Mouse (Mus musculus): ENCODE data around the gene Ccl21a. TPM values are rescaled to one million over a fixed set of nuclear protein-coding genes. Genes with fewer than 3 reads are reported as not detected.
"Not testable (repeated sequence)": the region's sequence is repeated elsewhere in the genome, so short reads cannot be mapped to it uniquely, and the experiment has no call there.

Gene Ccl21a
- 0.57 and 0.82 TPM in 2 replicates for polyA plus RNA-seq (2014; fragmentation: Nextera tagmentation; extraction: Ambion mirVana)

GRCm38 (mm10) chr4:42773893-42774292 is at the start of gene Ccl21a:
TSS of gene Ccl21a (minus strand) at chr4:42773993.
- DNase-seq (ENCODE audit: low spot score); H3K36me3 ChIP-seq (ENCODE audit: control insufficient read depth, insufficient read depth, low read length); H3K9ac ChIP-seq (ENCODE audit: low read length); H3K4me2 ChIP-seq (ENCODE audit: low read depth, severe bottlenecking); H3K27ac ChIP-seq (replicated peaks; ENCODE audit: low read depth, low read length); ATAC-seq (ENCODE audit: insufficient number of reproducible peaks, low FRiP score, low TSS enrichment, low read depth); H3K4me1 ChIP-seq (ENCODE audit: control insufficient read depth, insufficient read depth, low read length); H3K4me3 ChIP-seq (ENCODE audit: low read depth, low read length); H3K9me3 ChIP-seq (ENCODE audit: control insufficient read depth, low read length); H3K27me3 ChIP-seq (ENCODE audit: control insufficient read depth, insufficient read depth, low read length): not testable (repeated sequence)
- no CpG with 5 or more reads among the region's 5 CpGs for WGBS

- H3K4me1 ChIP-seq (ENCODE audit: control insufficient read depth, insufficient read depth, low read length); H3K9me3 ChIP-seq (ENCODE audit: control insufficient read depth, low read length); H3K4me2 ChIP-seq (ENCODE audit: low read depth, severe bottlenecking); H3K27me3 ChIP-seq (ENCODE audit: control insufficient read depth, insufficient read depth, low read length); DNase-seq (ENCODE audit: low spot score); H3K27ac ChIP-seq (replicated peaks; ENCODE audit: low read depth, low read length); H3K36me3 ChIP-seq (ENCODE audit: control insufficient read depth, insufficient read depth, low read length); ATAC-seq (ENCODE audit: insufficient number of reproducible peaks, low FRiP score, low TSS enrichment, low read depth); H3K9ac ChIP-seq (ENCODE audit: low read length); H3K4me3 ChIP-seq (ENCODE audit: low read depth, low read length): not testable (repeated sequence)
- no CpG with 5 or more reads among the region's 6 CpGs for WGBS
These were observed 17.3 kb downstream of the Ccl21a start, which contains the start of gene Ccl19 for GRCm38 (mm10) chr4:42756477-42756876. TSS of gene Ccl19 (minus strand) at chr4:42756577.

DNA sequence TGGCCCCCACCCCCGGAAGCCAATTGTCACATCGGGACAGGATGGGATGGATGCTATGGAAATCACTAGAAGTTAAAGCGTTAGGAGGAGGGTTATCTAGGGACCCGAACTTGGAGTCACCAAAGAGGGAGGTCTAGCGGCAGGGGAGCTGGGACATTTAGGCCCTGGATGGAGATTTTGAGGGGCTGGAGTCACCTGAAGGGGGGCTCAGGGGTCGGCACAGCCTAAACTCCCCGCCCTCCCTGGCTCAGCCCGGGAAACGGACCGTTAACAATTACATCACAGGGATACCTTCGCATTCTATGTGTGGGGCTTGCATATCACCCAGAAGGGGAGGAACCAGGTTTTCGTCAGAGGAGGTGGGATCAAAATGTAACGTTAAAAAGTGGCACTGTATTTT is 38.5 kb downstream of the Ccl21a start, which contains the start of gene 4930578G10Rik:
4930578G10Rik (plus strand) TSS at position 301 of the 400 bp plus-strand sequence.
- H3K27ac ChIP-seq (replicated peaks; ENCODE audit: low read depth, low read length); ATAC-seq (ENCODE audit: insufficient number of reproducible peaks, low FRiP score, low TSS enrichment, low read depth); H3K4me3 ChIP-seq (ENCODE audit: low read depth, low read length); H3K27me3 ChIP-seq (ENCODE audit: control insufficient read depth, insufficient read depth, low read length); H3K9ac ChIP-seq (ENCODE audit: low read length); H3K4me1 ChIP-seq (ENCODE audit: control insufficient read depth, insufficient read depth, low read length); DNase-seq (ENCODE audit: low spot score); H3K9me3 ChIP-seq (ENCODE audit: control insufficient read depth, low read length); H3K4me2 ChIP-seq (ENCODE audit: low read depth, severe bottlenecking); H3K36me3 ChIP-seq (ENCODE audit: control insufficient read depth, insufficient read depth, low read length): not testable (repeated sequence)
- WGBS: no CpG with 5 or more reads among the region's 13 CpGs

Other genes starting within 250 kb of the Ccl21a start
- gene Fam205a2, start 245.8 kb downstream of the Ccl21a start, polyA plus RNA-seq (2014; fragmentation: Nextera tagmentation; extraction: Ambion mirVana): not detected in 2 replicates
- not detected in 2 replicates for gene Gm10591, start 161.8 kb downstream of the Ccl21a start, polyA plus RNA-seq (2014; fragmentation: Nextera tagmentation; extraction: Ambion mirVana)
- not detected in 2 replicates for gene Gm2564, start 144.3 kb downstream of the Ccl21a start, polyA plus RNA-seq (2014; fragmentation: Nextera tagmentation; extraction: Ambion mirVana)
- gene Ccl27b, start 118.7 kb downstream of the Ccl21a start, polyA plus RNA-seq (2014; fragmentation: Nextera tagmentation; extraction: Ambion mirVana): not detected in 2 replicates
- gene Il11ra2, start 112.1 kb downstream of the Ccl21a start, polyA plus RNA-seq (2014; fragmentation: Nextera tagmentation; extraction: Ambion mirVana): 0.23 TPM in 1 of 2 replicates, not detected in the other
- not detected in 2 replicates for gene 4930578G10Rik, start 38.4 kb downstream of the Ccl21a start, polyA plus RNA-seq (2014; fragmentation: Nextera tagmentation; extraction: Ambion mirVana)
- gene Ccl19, start 17.4 kb downstream of the Ccl21a start, polyA plus RNA-seq (2014; fragmentation: Nextera tagmentation; extraction: Ambion mirVana): not detected in 2 replicates
- gene Fam205a1, start 79.9 kb upstream of the Ccl21a start, polyA plus RNA-seq (2014; fragmentation: Nextera tagmentation; extraction: Ambion mirVana): 0.07 TPM in 1 of 2 replicates, not detected in the other
- gene Gm12394, start 82.8 kb upstream of the Ccl21a start, polyA plus RNA-seq (2014; fragmentation: Nextera tagmentation; extraction: Ambion mirVana): not detected in 2 replicates
- gene Fam205c, start 100.2 kb upstream of the Ccl21a start, polyA plus RNA-seq (2014; fragmentation: Nextera tagmentation; extraction: Ambion mirVana): not detected in 2 replicates
- gene Phf24, start 142.7 kb upstream of the Ccl21a start, polyA plus RNA-seq (2014; fragmentation: Nextera tagmentation; extraction: Ambion mirVana): 0.04 and 0.21 TPM in 2 replicates
- 7.3 and 7.6 TPM in 2 replicates for gene Dnajb5, start 175.8 kb upstream of the Ccl21a start, polyA plus RNA-seq (2014; fragmentation: Nextera tagmentation; extraction: Ambion mirVana)
- 0.45 and 0.56 TPM in 2 replicates for gene 1700022I11Rik, start 195.6 kb upstream of the Ccl21a start, polyA plus RNA-seq (2014; fragmentation: Nextera tagmentation; extraction: Ambion mirVana)
- gene Vcp, start 226.5 kb upstream of the Ccl21a start, polyA plus RNA-seq (2014; fragmentation: Nextera tagmentation; extraction: Ambion mirVana): 654 and 670 TPM in 2 replicates
- 19.1 and 23.6 TPM in 2 replicates for gene Fancg, start 236.5 kb upstream of the Ccl21a start, polyA plus RNA-seq (2014; fragmentation: Nextera tagmentation; extraction: Ambion mirVana)